Mouse (Mus musculus) myocyte (in vitro differentiated cells): ENCODE data around the gene Per1.

Experiments
- MAX ChIP-seq: IDR thresholded peaks from one replicate; pipeline ENCODE4 v1.6.1; 2011; ENCODE audit warnings: low read depth, mild to moderate bottlenecking, control low read depth
- MYOD1 ChIP-seq, 3 experiments: IDR thresholded peaks; one replicate each; pipeline ENCODE4 v1.6.1; 2011; ENCODE audit warnings: control low read depth in 2 of 3, low read depth in 2 of 3, mild to moderate bottlenecking in 2 of 3, moderate library complexity in 1 of 3; ENCODE audit not compliant: insufficient read length in 2 of 3, control insufficient read depth in 1 of 3
- POLR2A ChIP-seq: IDR thresholded peaks from one replicate; pipeline ENCODE4 v1.6.1; 2011; ENCODE audit warnings: low read depth, mild to moderate bottlenecking, control low read depth, moderate library complexity; ENCODE audit not compliant: insufficient read length
- POLR2AphosphoS2 ChIP-seq: IDR thresholded peaks from one replicate; pipeline ENCODE4 v1.6.1; 2011; ENCODE audit warnings: low read depth, control low read depth; ENCODE audit not compliant: insufficient read length

- no peak for TF ChIP-seq POLR2A
- no peak for TF ChIP-seq MYOD1 (IDR thresholded peaks at IDR 0.05; ENCODE audit: control insufficient read depth in 1 of 3, insufficient read length in 2 of 3, low read depth in 2 of 3)
- no peak for TF ChIP-seq MAX
- TF ChIP-seq POLR2AphosphoS2: no peak
Measured at GRCm38 (mm10) chr11:69118765-69119164, 23.7 kb downstream of the Per1 start.
